Mouse (Mus musculus) limb, embryonic 15.5 days (tissue): ENCODE measurements around the gene Zfp871. TPM values are rescaled to one million over a fixed set of nuclear protein-coding genes. Genes with fewer than 3 reads are reported as not detected.
"Not testable (repeated sequence)": the region's sequence is repeated elsewhere in the genome, so short reads cannot be mapped to it uniquely, and the experiment has no call there.

Experiments used
- ATAC-seq: fragments of 200-750 bp; cut with Nextera tagmentation; 2 replicates; pipeline ENCODE4 v1.8.0; 2017; ENCODE audit warnings: low read depth, moderate TSS enrichment; ENCODE audit not compliant: insufficient number of reproducible peaks, low FRiP score, low TSS enrichment
- H3K27ac ChIP-seq: fragments of 300-500 bp; sonication (generic); 2 replicates; pipeline ENCODE4 v1.5.1; 2015; ENCODE audit warnings: moderate library complexity, mild to moderate bottlenecking, inconsistent platforms
- H3K27me3 ChIP-seq: fragments of 300-500 bp; sonication (generic); 2 replicates; pipeline ENCODE4 v1.6.1; 2015; ENCODE audit warnings: inconsistent platforms
- H3K36me3 ChIP-seq: fragments of 300-500 bp; sonication (generic); 2 replicates; pipeline ENCODE4 v1.6.1; 2015; ENCODE audit warnings: inconsistent platforms
- H3K4me1 ChIP-seq: fragments of 300-500 bp; sonication (generic); 2 replicates; pipeline ENCODE4 v1.6.1; 2015; ENCODE audit warnings: inconsistent platforms
- H3K4me2 ChIP-seq: fragments of 300-500 bp; sonication (generic); 2 replicates; pipeline ENCODE4 v1.6.1; 2015; ENCODE audit warnings: mild to moderate bottlenecking, inconsistent platforms
- H3K4me3 ChIP-seq: fragments of 300-500 bp; sonication (generic); 2 replicates; pipeline ENCODE4 v1.5.1; 2015; ENCODE audit warnings: mild to moderate bottlenecking, inconsistent platforms
- H3K9ac ChIP-seq: fragments of 300-500 bp; sonication (generic); 2 replicates; pipeline ENCODE4 v1.6.1; 2015; ENCODE audit warnings: inconsistent platforms
- H3K9me3 ChIP-seq: fragments of 300-500 bp; sonication (generic); 2 replicates; pipeline ENCODE4 v1.6.1; 2016; ENCODE audit warnings: inconsistent platforms
- WGBS: fragments of 180-500 bp; shearing (Covaris S2); methylation state at CpG from one replicate; pipeline ENCODE4 v1.1.7; 2015; 5-methylcytosine and 5-hydroxymethylcytosine counted together
- polyA plus RNA-seq: library from polyadenylated mRNA; unstranded; fragments of >200 nt; fragmentation: Nextera tagmentation; extraction: Ambion mirVana; gene quantifications from 2 replicates; pipeline ENCODE4 v1.2.1, GENCODE M21; 2015

Zfp871 gene
- polyA plus RNA-seq, 1 experiment from 2014 or later = 28.6 TPM

GRCm38 (mm10) chr17:32729029-32729428 lies 59.1 kb downstream of the Zfp871 start:
- Histone ChIP-seq H3K27ac (no peak overlapping the region), H3K27me3 (no peaks in the 10 kb centered on the region), H3K4me2 (no peak overlapping the region), H3K4me3 (no peak overlapping the region), H3K9me3 (no peaks in the 10 kb centered on the region), H3K9ac (no peak overlapping the region), H3K36me3 (no peaks in the 10 kb centered on the region), H3K4me1 (no peaks in the 10 kb centered on the region)
- ATAC-seq = no peak
- WGBS = 75% methylated on average over 3 of the region's 3 CpGs

- ATAC-seq, H3K4me2 ChIP-seq, H3K4me3 ChIP-seq: not testable (repeated sequence)
Measured at GRCm38 (mm10) chr17:32726360-32726759, 61.7 kb downstream of the Zfp871 start.

GRCm38 (mm10) chr17:32722771-32723170 lies 65.3 kb downstream of the Zfp871 start:
- Histone ChIP-seq H3K27ac (no peak overlapping the region), H3K27me3 (no peaks in the 10 kb centered on the region), H3K9ac (no peak overlapping the region), H3K4me3 (no peak overlapping the region), H3K9me3 (no peaks in the 10 kb centered on the region), H3K4me2 (no peak overlapping the region), H3K4me1 (no peaks in the 10 kb centered on the region), H3K36me3 (no peaks in the 10 kb centered on the region)
- 74% methylated on average over 7 of the region's 7 CpGs for WGBS
- ATAC-seq = no peak

More at GRCm38 (mm10) chr17:32726360-32726759, 61.7 kb downstream of the Zfp871 start:
- H3K9ac ChIP-seq, H3K9me3 ChIP-seq, H3K4me1 ChIP-seq, H3K27ac ChIP-seq, H3K27me3 ChIP-seq, H3K36me3 ChIP-seq: not testable (repeated sequence)

GRCm38 (mm10) chr17:32722151-32722550 lies 65.9 kb downstream of the Zfp871 start:
- H3K36me3 ChIP-seq, H3K4me3 ChIP-seq, H3K9ac ChIP-seq, H3K4me1 ChIP-seq, ATAC-seq, H3K27me3 ChIP-seq, H3K9me3 ChIP-seq, H3K27ac ChIP-seq, H3K4me2 ChIP-seq: not testable (repeated sequence)
- 75% methylated on average over 1 of the region's 1 CpGs for WGBS

Other genes starting within 250 kb of the Zfp871 start
- gene Cyp4f37, start 167.0 kb downstream of the Zfp871 start, polyA plus RNA-seq = not detected in 2 replicates
- gene Cyp4f40, start 129.4 kb downstream of the Zfp871 start, polyA plus RNA-seq = not detected in 2 replicates
- 0.12 TPM in 1 of 2 replicates, not detected in the other for gene Cyp4f15, start 102.7 kb downstream of the Zfp871 start, polyA plus RNA-seq
- 2.4 and 3.2 TPM in 2 replicates for gene Zfp811, start 21.6 kb upstream of the Zfp871 start, polyA plus RNA-seq
- 14.0 and 15.0 TPM in 2 replicates for gene Zfp799, start 42.0 kb upstream of the Zfp871 start, polyA plus RNA-seq
- gene Zfp870, start 103.4 kb upstream of the Zfp871 start, polyA plus RNA-seq = 7.5 and 8.5 TPM in 2 replicates
- not detected in 2 replicates for gene Cyp4f14, start 129.1 kb upstream of the Zfp871 start, polyA plus RNA-seq
- gene Cyp4f13, start 159.1 kb upstream of the Zfp871 start, polyA plus RNA-seq = 14.2 and 14.8 TPM in 2 replicates
- gene Zfp472, start 177.5 kb upstream of the Zfp871 start, polyA plus RNA-seq = 10.5 and 11.6 TPM in 2 replicates
- 12.2 and 12.4 TPM in 2 replicates for gene Zfp952, start 204.8 kb upstream of the Zfp871 start, polyA plus RNA-seq
- 13.1 and 13.8 TPM in 2 replicates for gene Zfp763, start 245.1 kb upstream of the Zfp871 start, polyA plus RNA-seq